Mouse (Mus musculus) cerebellum, adult 9-11 months (tissue): Measurements from ENCODE around the gene Clic1.

Source experiments
- DNase-seq: peaks from one replicate; pipeline ENCODE4 v3.0.0; 2022

The Clic1 gene

DNA sequence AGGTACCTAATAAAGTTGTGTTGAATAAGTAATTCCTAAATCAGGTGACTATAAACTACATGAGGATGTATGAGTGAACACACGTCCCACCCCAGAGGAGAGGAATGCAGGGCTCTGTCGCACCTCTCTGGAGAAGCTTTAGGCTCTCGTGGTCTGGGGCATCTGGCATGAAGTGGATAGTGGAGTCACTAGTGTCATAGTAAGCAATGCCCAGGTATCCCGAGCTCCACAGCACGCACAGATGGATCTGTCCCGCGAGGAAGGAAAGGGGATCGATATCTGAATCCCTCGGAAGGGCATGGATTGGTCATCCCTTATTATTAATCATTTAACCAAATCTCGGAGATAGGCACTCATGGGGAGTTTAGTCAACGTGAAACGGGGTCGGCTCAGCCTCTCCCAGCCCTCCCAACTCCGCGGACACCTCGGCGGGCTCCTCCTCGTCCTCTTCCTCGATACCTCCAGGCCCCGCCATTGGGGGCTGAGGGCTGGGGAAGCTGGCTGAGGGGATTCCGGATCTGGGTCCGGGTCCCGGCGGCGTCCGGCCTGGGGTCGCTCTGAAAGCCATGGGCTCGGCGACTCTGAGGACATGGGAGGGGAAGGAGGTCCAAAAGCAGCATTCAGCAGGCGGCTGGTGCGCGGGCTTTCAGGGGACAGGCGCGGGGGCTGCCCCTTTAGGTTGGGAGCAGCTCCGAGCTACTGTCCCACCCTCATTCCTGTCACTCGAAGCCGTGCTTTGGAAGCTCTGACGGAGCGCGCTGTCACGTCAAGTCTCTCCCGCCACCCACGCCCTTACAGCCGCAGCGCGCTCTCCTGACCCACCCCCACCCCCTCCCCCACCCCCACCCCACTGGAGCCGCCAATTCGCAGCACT lies 3.7 kb upstream of the Clic1 start:
- DNase-seq: no peak

DNA sequence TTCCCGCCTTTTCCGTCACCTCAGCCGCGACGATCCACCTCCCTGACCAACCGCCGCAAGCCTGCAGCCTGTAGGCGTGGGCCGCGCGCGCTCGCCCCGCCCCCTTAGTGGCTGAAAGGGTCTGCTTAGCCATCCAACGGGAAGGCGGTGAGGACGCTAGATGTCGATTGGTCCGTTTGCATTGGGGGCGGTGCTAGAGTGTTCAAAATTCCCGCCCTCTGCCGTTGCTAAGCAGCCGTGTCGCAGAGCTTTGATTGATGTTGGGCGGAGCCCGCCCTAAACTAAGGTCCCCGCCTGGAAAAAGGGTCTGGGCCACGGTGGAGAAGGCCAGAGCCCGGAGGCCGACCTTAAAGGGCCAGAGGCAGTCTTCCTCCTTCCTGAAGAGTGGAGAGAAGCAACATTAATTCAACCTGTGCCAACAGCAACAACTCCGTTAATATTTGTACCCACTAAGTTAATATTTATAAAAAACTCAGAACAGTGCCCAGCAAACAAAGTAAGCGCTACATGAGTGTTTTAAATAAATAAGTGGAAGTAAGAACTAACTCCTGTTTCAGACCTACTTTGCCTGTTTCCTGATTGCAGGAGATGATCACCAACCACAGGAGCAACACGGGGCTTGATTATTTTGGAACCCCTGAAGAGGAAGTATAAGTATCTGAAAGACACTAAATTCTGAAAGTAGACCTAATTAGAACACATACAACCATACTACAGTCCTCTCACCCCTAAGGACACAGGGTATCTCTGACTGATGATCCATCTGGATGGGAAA lies 2.9 kb upstream of the Clic1 start, which contains the start of gene Msh5:
Gene Msh5, minus strand, starts transcription at position 65 of the 775 bp plus-strand sequence.
- DNase-seq: peak; percentile 97

DNA sequence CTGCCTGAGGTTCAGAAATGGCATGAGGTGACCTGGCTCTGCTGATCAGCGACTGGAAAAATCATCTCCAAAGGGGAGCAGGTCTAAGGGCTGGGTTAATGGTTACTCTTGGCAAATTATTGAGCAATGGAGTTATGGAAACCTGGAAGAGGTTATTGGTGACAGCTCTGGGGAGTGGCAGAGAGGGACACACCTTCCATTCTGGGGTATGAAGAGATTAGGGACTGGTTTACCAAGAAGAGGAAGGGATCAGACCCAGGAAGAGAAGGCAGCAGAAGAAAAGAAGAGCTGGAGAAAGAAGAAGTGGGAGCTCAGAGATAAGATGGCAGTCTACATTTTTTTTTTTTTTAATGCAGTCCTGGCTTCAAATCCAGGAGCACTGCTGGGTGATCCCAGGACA lies 2.1 kb upstream of the Clic1 start:
- no peak for DNase-seq

DNA sequence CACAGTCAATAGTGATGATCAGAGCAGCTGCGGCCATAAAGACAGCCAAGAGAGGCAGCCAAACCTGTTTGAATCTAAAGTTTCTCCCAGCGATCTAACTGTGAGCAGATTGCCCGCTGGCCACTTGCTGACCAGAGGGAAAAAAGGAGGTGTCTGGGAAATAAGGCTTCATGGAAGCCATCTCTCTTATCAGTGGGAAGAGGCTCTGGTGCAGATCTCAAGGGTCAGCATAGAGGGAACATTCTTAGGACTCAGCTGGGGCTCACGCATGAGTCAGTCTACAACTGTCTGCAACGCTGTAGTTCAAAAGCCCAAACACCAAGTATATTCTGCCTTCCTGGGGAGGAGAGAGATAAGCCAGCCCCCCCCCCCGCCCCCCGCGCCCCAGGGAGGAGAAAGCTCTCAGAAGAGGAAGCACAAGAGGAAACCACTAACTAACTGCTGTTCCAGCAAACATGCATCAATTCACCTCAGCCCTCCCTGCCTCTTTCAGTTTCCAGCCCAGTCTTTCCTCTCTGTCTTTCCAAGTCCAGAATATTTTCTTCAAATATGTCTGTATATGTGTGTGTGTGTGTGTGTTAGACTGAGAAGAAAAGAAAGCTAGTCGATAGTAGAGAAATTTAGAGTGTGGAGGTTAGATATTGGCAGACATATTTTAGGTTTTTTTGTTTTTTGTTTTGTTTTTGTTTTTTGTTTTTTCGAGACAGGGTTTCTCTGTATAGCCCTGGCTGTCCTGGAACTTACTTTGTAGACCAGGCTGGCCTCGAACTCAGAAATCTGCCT lies 1.4 kb upstream of the Clic1 start:
- DNase-seq: no peak

DNA sequence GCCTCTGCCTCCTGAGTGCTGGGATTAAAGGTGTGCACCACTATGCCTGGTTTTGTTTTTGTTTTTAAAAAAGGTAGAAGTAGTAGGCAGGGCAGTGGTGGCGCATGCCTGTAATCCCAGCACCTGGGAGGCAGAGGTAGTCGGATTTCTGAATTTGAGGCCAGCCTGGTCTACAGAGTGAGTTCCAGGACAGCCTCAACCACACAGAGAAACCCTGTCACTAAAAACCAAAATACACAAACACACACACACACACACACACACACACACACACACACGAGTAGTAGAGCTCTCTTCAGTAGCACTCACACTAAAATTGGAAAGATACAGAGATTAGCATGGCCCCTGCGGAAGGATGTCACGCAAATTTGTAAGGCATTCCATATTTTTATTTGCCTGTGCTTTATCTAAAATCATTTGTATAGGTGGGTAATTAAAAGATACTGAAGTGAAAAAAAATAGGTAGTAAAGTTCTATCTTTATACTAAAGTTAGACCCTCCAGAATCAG lies 780 bp upstream of the Clic1 start:
- DNase-seq: no peak

DNA sequence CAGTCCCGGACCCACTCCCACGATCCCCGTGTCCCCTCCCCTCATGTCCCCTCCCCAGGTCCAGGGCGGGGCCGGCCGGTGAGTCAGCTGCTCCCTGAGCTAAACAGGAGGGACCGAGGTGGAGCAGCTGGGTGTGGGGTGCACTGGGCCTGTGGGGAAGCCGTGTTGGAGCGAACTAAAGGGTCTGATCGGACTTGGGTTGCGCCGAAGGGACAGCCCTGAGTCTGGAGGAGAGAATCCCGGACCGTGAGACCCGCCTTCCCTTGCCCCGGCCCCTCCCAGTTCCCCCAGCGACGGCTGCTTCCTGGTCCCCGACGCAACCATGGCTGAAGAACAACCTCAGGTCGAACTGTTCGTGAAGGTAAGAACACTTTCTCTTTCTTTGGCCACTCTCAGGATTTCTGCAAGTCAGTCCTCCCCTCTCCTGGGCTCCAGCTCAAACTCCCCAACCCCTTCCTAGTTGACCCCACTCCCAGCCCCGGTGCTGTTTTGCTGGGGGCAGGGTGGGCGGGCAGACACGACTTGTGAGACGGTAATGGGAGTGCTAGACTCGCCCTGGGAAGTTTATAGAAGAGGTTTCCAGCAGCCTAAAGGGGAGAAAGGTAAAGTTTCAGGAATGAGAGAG lies 472 bp downstream of the Clic1 start:
- peak; percentile 60 for DNase-seq

DNA sequence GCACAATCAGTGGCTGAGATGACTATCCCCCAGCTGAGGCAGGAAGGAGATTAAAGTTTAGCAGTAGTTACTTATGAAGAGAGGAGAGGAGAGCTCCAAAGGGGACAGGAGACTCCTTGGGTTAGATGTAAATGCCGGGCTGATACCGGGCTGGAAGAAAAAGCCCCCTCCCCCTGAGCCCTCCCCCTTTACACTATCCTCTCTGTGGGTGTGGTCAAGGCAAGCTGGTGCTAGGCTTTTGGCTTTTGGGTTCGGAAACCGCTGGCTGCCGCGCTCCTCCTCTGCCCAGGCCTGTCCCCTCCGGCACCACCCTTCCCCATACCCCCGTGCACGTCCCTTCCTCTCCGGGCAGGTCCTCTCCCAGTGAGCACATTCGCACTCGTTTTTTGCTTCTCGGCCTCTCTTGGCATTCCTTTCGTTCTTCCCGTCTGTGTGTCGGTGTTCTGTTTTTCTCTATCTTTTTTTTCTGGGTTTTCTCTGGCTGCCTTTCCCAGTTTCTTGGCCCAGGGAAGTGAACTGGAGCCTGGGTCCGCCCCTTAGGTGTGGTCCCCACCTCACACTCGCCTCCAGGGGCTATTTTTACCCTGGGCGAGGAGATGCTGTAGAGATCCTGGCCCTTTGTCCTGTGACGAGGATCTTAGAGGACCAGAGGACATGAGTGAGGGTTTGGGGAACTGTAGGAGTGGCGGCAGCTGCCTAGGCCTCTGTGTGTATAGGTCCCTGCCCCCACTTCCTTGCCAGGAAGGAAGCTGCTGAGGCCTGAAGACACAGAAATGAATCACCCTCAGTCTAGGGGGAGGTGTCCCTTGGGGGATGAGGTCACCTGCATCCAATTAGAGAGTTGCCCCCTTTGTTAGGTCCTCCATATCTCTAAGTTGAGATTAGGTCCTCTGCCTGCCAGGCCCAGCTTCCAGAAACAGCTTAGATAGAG lies 1.7 kb downstream of the Clic1 start:
- peak; percentile 71 for DNase-seq

DNA sequence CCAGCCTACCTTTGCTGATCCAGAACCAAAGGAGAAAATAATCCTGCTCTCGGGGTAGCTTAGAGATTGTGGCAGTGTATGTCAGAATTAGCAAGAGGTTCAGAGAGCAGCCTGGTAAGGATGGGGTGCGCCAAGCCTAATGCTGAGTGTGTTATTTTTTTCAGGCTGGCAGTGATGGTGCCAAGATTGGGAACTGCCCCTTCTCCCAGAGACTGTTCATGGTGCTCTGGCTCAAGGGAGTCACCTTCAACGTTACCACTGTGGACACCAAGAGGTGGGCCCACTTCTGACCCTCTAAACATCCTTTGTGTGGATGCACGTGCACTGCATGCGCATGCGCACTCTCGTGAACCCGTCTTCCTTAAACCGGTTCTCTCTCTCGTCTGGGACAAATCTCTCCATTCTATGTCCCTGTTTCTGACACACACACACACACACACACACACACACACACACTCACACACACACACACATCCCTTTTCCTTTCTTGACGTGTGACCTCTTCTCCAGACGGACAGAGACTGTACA lies 2.6 kb downstream of the Clic1 start:
- DNase-seq: peak; percentile 32

DNA sequence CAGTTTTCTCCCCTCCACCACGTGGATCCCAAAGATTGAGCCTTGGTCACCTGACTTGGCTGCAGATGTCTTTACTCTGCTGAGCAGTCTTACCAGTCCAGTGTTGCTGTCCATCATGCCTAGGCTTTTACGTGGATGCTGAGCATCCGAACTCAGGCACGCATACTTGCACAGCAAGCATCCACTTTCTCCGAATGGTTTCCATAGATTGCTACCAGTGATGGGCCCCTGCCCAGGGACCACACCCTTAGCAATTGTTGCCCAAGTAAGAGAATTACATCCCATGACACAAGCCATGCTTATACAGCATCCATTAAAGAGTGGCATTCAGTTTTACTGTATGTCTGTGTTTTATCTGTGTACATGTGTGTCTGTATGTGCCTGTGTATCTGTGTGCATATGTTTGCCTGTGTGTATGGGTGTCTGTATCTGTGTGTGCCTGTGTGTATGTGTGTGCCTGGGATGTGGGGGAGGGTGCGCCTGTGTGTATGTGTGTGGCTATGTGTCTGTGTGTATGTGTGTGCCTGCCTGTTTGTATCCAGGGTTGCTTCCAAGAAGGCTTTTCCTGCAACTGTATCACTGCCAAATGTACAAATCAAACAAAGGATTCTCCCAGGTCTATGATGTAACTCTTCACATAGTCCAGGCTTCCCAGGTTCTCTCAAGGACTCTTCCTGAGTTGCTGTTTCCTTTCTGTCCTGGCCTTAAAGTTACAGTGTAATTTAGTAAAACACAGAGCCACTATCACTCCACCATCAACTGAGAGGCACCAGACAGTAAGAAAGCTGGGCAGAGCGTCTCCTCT lies 6.1 kb downstream of the Clic1 start:
- DNase-seq: no peak

DNA sequence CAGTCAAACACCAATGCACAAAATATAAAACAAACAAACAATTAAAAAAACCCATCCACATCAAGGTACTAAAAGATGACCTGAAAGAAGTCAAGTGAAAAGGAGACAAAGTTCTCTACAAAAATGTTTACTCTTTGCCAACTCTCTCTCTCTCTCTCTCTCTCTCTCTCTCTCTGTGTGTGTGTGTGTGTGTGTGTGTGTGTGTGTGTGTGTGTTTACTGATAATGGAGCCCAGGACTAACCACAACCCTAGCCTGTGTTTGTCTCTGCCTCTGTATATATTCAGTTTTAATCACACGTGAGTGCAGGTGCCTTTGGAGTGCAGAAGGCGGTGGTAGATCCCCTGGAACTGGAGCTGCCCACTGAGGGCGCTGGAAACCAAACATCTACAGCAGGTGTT lies 7.3 kb downstream of the Clic1 start:
- no peak for DNase-seq

DNA sequence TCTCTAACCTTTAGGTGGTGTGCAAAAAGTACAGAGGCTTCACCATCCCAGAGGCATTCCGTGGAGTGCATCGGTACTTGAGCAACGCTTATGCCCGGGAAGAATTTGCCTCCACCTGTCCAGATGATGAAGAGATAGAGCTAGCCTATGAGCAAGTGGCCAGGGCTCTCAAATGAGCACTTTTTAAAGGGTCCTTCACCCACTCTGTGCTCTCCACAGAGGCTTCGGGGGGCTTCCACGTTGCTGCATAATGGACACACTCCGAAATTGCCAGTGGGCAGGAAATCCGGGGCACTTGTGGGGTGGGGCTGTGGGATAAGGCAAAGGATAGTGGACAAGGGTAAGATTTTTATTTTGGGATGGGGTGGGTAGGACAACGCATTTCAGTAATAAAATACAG lies 8.6 kb downstream of the Clic1 start:
- peak; percentile 51 for DNase-seq

DNA sequence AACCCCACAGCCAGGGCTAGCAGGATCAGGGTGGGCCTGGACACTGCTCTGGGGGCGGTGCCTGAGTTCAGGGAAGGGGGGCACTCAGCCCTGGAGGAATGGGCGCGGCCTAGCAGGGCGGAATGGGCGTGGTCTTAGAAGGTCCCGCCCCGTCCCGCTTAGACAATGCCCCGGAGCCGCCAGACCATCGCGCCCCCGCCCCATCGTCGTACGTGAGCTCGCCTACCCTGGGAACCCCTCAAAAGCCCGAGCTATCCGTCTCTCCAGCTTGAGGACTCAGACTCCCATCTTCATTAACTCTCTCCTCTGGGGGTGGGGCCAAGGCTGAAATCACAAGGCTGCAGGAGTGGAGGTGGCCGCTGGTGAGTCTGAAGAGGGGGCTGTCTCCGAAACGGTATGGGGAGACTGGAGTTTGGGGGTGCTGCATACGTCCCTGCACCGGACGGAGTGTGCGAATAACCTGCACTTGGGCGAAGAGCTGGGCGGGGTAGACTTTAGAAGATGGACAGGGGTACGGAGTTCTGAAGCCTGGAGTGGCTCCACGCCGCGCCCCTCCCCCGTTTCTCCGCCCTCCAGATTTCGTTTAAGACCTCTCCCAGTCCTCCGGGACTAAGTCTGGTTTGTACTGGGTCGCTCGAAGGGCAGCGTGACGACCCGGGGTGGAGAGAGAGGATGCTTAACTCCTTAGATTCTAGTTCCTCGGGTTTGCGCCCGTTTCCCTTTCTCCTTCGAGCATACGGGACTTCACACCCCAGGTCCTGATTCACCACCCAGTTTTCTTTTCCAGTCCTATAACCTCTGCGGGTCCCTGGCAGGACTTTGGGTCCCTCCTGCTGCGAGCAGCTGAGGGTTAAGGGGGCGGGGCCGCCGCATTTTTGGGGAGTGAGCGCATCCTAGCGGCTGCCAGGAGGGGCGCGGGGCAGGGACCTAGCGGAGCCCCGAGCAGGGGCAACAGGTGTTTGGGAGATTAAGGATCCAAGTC lies 9.4 kb downstream of the Clic1 start, which contains the start of gene Ddah2:
Gene Ddah2, plus strand, starts transcription at position 125 of the 982 bp plus-strand sequence.
- peak; percentile 87 for DNase-seq

DNA sequence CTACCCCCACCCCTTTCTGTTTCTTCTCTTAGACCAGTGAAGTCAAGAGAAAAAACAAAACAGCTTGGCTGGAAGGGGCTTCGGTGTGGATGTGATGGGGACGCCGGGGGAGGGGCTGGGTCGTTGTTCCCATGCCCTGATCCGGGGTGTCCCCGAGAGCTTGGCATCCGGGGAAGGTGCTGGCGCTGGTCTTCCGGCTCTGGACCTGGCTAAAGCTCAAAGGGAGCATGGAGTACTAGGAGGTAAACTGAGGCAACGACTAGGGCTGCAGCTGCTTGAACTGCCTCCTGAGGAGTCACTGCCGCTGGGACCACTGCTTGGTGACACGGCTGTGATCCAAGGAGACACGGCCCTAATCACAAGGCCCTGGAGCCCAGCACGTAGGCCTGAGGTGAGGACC lies 10.3 kb downstream of the Clic1 start:
- peak; percentile 68 for DNase-seq

DNA sequence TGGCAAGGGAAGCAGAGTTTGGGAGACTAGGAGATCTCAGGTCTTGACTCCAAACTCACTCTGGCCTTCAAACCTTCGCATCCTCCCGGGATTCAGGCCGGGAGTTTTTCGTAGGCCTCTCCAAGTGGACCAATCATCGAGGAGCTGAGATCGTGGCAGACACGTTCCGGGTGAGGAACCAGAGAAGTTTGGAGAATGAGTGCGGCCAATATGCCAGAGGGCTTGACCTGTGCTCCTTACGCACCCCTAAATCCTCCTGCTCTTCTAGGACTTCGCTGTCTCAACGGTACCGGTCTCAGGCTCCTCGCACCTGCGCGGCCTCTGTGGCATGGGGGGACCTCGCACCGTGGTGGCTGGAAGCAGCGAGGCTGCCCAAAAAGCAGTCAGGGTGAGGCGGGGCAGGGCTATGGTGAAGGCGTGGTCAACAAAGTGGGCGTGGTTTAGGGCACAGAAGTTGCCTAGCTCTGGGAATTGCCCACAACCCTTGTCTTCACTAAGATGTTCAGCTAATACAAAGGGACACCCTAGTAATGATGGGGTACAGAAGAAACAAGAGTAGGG lies 11.1 kb downstream of the Clic1 start:
- peak; percentile 59 for DNase-seq

DNA sequence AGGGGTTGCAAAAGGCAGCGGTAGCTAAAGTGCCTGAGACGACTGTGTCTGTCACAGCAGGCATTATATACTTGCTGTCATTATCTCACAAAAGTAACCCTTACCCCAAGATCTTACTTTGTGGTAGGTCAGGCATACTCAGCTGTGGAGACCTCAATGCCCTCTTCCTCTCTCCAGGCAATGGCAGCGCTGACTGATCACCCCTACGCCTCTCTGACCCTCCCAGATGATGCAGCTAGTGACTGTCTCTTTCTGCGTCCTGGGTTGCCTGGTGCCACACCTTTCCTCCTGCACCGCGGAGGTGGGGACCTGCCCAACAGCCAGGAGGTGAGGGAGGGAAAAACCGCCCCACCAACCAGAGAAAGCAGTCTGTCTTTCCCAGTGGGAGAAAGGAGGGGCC lies 11.5 kb downstream of the Clic1 start:
- DNase-seq: peak; percentile 49

DNA sequence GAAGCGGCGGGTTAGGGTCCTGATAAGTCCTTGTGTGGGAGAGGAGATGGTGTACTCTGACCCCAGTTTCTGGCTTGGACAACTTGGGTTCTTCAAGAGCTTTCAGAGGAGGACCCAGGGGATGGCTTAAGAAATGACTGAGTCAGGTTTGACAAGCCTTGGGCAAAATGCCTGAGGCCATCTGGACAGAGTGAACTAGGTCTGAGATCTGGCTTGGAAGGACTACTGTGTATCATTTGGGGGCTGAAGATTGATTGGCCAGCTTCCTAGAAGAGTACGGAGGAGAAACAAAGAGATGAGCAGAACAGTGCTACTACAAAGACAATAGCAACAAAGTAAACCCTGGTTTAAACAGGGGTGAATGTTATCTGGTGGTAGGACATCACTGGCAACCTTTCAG lies 13.7 kb downstream of the Clic1 start:
- DNase-seq: no peak

DNA sequence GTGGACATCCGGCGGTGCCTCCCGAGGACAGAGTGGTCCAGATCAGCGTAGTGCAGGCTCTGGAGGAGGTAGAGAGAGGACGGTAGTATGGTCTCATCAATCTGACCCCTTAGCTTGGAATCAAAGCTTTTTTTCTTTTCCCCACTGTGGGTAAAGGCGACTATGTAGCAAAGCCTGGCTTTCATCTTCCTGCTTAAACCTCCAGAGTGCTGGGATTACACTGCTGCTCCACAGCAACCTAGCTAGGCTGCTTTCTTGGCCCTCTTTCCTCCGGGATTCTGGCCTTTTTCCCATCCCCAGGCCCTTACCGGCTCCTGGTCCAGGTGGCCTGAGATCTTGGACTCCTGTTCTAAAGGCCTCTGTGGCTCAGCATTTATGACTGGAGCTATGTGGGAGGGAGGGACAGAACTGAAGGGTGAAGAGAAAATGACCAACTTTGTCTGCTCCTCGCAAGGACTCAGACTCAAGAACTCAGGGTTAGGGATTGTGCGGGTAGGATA lies 14.7 kb downstream of the Clic1 start:
- DNase-seq: peak; percentile 85
